Mouse (Mus musculus) liver, embryonic 13.5 days (tissue): ENCODE results near the gene Hdgf. TPM values are rescaled to one million over a fixed set of nuclear protein-coding genes. Genes with fewer than 3 reads are reported as not detected.

Experiments used
- ATAC-seq: fragments of 200-750 bp; cut with Nextera tagmentation; 2 replicates; pipeline ENCODE4 v1.8.0; 2017; ENCODE audit warnings: low read depth, mild to moderate bottlenecking, moderate number of reproducible peaks, moderate library complexity
- DNase-seq: peaks from one replicate; pipeline ENCODE4 v3.0.0; 2022
- H3K27ac ChIP-seq: fragments of 300-500 bp; sonication (generic); 2 replicates; pipeline ENCODE4 v1.5.1; 2015; ENCODE audit warnings: moderate library complexity, mild to moderate bottlenecking, inconsistent platforms
- H3K27me3 ChIP-seq: fragments of 300-500 bp; sonication (generic); 2 replicates; pipeline ENCODE4 v1.6.1; 2015; ENCODE audit warnings: mild to moderate bottlenecking, inconsistent platforms
- H3K36me3 ChIP-seq: fragments of 300-500 bp; sonication (generic); 2 replicates; pipeline ENCODE4 v1.6.1; 2015; ENCODE audit warnings: mild to moderate bottlenecking, inconsistent platforms
- H3K4me1 ChIP-seq: fragments of 300-500 bp; sonication (generic); replicated peaks from 2 replicates; pipeline ENCODE4 v1.6.1; 2015; ENCODE audit warnings: inconsistent platforms
- H3K4me2 ChIP-seq: fragments of 300-500 bp; sonication (generic); 2 replicates; pipeline ENCODE4 v1.6.1; 2015; ENCODE audit warnings: inconsistent platforms, mild to moderate bottlenecking, moderate library complexity
- H3K4me3 ChIP-seq: fragments of 300-500 bp; sonication (generic); replicated peaks from 2 replicates; pipeline ENCODE4 v1.5.1; 2015; ENCODE audit warnings: mild to moderate bottlenecking, inconsistent platforms
- H3K9ac ChIP-seq: fragments of 300-500 bp; sonication (generic); 2 replicates; pipeline ENCODE4 v1.6.1; 2015; ENCODE audit warnings: mild to moderate bottlenecking, inconsistent platforms
- H3K9me3 ChIP-seq: fragments of 300-500 bp; sonication (generic); replicated peaks from 2 replicates; pipeline ENCODE4 v1.6.1; 2016; ENCODE audit warnings: inconsistent platforms
- WGBS: fragments of 180-500 bp; shearing (Covaris S2); methylation state at CpG from one replicate; pipeline ENCODE4 v1.1.7; 2015; ENCODE audit not compliant: insufficient replicate concordance; 5-methylcytosine and 5-hydroxymethylcytosine counted together
- polyA plus RNA-seq: library from polyadenylated mRNA; unstranded; fragments of >200 nt; fragmentation: Nextera tagmentation; extraction: Ambion mirVana; gene quantifications from 2 replicates; pipeline ENCODE4 v1.2.1, GENCODE M21; 2015

Hdgf gene
- polyA plus RNA-seq, 1 experiment from 2014 or later, result 283 TPM

- H3K9ac ChIP-seq, result peak overlapping the region; percentile 87
- ATAC-seq (peak; percentile 61), DNase-seq (no peak)
- peak overlapping the region; percentile 87 for H3K4me2 ChIP-seq
- no peaks in the 10 kb centered on the region for H3K27me3 ChIP-seq
- H3K9me3 ChIP-seq, result no peaks in the 10 kb centered on the region
- H3K4me3 ChIP-seq, result peak overlapping the region; percentile 86
- peaks cover 46% of the 10 kb centered on the region for H3K4me1 ChIP-seq
- peak overlapping the region; percentile 88 for H3K27ac ChIP-seq
- 3% methylated on average over 26 of the region's 26 CpGs for WGBS
- peaks cover 63% of the 10 kb centered on the region for H3K36me3 ChIP-seq
These were observed 23.4 kb downstream of the Hdgf start for GRCm38 (mm10) chr3:87929341-87930077.

DNA sequence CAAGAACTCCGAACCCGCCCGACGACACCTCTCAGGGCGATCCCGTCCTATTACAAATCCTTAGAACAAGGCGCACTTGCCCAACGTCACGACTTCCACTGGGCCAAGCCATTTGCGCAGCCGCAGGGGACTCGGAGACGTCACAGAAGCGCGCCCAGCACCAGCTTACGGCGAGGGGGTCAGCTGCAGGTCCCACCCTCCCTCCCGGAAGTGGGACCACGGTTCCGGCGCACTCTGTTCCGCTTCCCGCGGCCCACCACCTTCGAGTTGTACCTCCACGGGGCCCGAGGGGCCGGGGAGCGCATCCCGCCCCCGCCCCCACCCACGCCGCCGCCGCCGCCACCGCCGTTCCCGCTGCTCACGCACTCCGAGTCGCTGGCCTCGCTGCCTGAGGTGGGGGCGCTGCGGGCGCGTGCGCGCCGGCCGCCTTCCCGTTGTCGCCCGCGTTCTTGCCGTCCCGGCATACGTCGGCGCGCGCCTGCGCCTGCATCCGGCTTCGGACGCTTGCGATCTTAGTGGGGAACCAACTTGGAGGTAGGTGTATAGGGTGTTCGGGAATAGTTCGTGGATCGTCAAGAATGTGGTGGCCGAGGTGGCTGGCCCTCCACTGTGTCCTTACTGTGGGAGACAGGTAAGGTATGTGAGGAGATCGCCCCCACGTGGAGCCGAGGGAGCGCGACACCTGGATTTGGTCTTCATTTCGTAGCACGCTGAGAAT lies 24.1 kb downstream of the Hdgf start, which contains the start of the genes Isg20l2 and Rrnad1:
Gene Isg20l2 (plus strand): TSS at position 237 of the 718 bp plus-strand sequence.
Gene Rrnad1 (minus strand): TSS at position 640 of the 718 bp plus-strand sequence.
- ATAC-seq (peak; percentile 94), DNase-seq (peak; percentile 92)
- WGBS, result under 1% methylated on average over 76 of the region's 78 CpGs
- H3K9ac ChIP-seq, result peak within 1 kb of the TSS; percentile 87
- peaks cover 62% of the 10 kb centered on the region for H3K36me3 ChIP-seq
- H3K27ac ChIP-seq, result peak within 1 kb of the TSS; percentile 88
- peak within 1 kb of the TSS; percentile 87 for H3K4me2 ChIP-seq
- H3K4me1 ChIP-seq, result peaks cover 52% of the 10 kb centered on the region
- H3K4me3 ChIP-seq, result peak within 1 kb of the TSS; percentile 86
- no peaks in the 10 kb centered on the region for H3K27me3 ChIP-seq
- H3K9me3 ChIP-seq, result no peaks in the 10 kb centered on the region

DNA sequence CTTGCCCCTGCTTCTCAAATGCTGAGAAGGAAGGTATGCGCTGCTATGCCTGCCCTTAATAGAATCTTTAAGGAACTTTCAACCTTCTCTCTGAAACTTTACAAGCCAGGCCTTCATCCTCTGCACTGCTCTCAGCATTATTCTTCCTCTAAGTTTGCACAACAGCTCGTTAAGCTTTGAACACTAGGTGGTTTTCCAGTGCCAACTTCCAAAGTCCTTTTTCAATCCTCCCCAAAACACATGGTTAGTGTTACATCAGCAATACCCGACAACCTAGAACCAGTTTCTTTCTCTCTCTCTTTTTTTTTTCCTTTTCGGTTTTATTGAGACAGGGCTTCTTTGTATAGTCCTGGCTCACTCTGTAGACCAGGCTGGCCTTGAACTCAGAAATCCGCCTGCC lies 27.9 kb downstream of the Hdgf start:
- H3K27me3 ChIP-seq, result no peaks in the 10 kb centered on the region
- no peak overlapping the region for H3K9ac ChIP-seq
- WGBS, result 74% methylated on average over 5 of the region's 5 CpGs
- ATAC-seq (no peak), DNase-seq (no peak)
- H3K27ac ChIP-seq, result no peak overlapping the region
- H3K4me2 ChIP-seq, result no peak overlapping the region
- no peaks in the 10 kb centered on the region for H3K9me3 ChIP-seq
- peaks cover 76% of the 10 kb centered on the region for H3K36me3 ChIP-seq
- peaks cover 55% of the 10 kb centered on the region for H3K4me1 ChIP-seq
- H3K4me3 ChIP-seq, result no peak overlapping the region

DNA sequence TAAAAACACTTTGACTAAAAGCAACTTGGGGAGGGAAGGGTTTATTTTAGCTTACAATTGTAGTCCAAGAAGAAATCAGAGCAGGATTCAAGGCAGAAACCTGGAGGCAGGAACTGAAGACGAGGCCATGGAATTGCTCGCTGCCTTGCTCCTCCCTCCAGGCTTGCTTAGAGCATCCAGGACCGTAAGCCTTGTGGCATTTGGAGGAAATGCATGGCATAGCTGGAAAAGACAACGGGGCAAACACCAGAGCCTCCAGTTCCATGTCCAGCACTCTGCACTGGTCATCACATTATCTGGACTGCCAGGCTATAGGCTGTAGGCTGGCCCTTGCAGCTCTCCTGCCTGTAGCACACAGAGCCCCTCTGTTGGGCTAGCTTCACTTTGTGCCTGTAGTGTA lies 28.4 kb downstream of the Hdgf start:
- Histone ChIP-seq H3K4me1 (peaks cover 51% of the 10 kb centered on the region), H3K9ac (no peak overlapping the region), H3K4me3 (no peak overlapping the region), H3K4me2 (no peak overlapping the region), H3K9me3 (no peaks in the 10 kb centered on the region), H3K36me3 (peaks cover 80% of the 10 kb centered on the region), H3K27ac (no peak overlapping the region), H3K27me3 (no peaks in the 10 kb centered on the region)
- DNase-seq (no peak), ATAC-seq (no peak)
- WGBS, result 71% methylated on average over 4 of the region's 4 CpGs

- Histone ChIP-seq H3K27me3 (no peaks in the 10 kb centered on the region), H3K9ac (no peak overlapping the region), H3K27ac (no peak overlapping the region), H3K4me1 (peaks cover 51% of the 10 kb centered on the region), H3K4me2 (no peak overlapping the region), H3K9me3 (no peaks in the 10 kb centered on the region), H3K4me3 (no peak overlapping the region), H3K36me3 (peaks cover 87% of the 10 kb centered on the region)
- DNase-seq (no peak), ATAC-seq (no peak)
- 74% methylated on average over 4 of the region's 4 CpGs for WGBS
These were observed 29.1 kb downstream of the Hdgf start for GRCm38 (mm10) chr3:87935201-87935600.

GRCm38 (mm10) chr3:87935776-87936175 lies 29.7 kb downstream of the Hdgf start:
- Histone ChIP-seq H3K9ac (no peak overlapping the region), H3K36me3 (peaks cover 92% of the 10 kb centered on the region), H3K27ac (no peak overlapping the region), H3K4me1 (peaks cover 49% of the 10 kb centered on the region), H3K4me3 (no peak overlapping the region), H3K4me2 (no peak overlapping the region), H3K9me3 (no peaks in the 10 kb centered on the region), H3K27me3 (no peaks in the 10 kb centered on the region)
- ATAC-seq, result no peak
- peak; percentile 40 for DNase-seq
- 93% methylated on average over 2 of the region's 2 CpGs for WGBS

GRCm38 (mm10) chr3:87940611-87941010 lies 34.5 kb downstream of the Hdgf start:
- H3K4me2 ChIP-seq, result no peak overlapping the region
- no peak overlapping the region for H3K4me3 ChIP-seq
- H3K4me1 ChIP-seq, result peaks cover 9% of the 10 kb centered on the region
- ATAC-seq (no peak), DNase-seq (no peak)
- H3K27ac ChIP-seq, result no peak overlapping the region
- no peaks in the 10 kb centered on the region for H3K9me3 ChIP-seq
- WGBS, result 78% methylated on average over 5 of the region's 5 CpGs
- H3K27me3 ChIP-seq, result peaks cover 15% of the 10 kb centered on the region
- H3K36me3 ChIP-seq, result peaks cover 71% of the 10 kb centered on the region
- H3K9ac ChIP-seq, result no peak overlapping the region

- H3K9ac ChIP-seq, result no peak overlapping the region
- no peak overlapping the region for H3K4me3 ChIP-seq
- DNase-seq, result no peak
- peaks cover 6% of the 10 kb centered on the region for H3K4me1 ChIP-seq
- no peak for ATAC-seq
- H3K36me3 ChIP-seq, result peaks cover 53% of the 10 kb centered on the region
- H3K4me2 ChIP-seq, result no peak overlapping the region
- WGBS, result 84% methylated on average over 2 of the region's 2 CpGs
- peaks cover 34% of the 10 kb centered on the region for H3K27me3 ChIP-seq
- no peak overlapping the region for H3K27ac ChIP-seq
- H3K9me3 ChIP-seq, result no peaks in the 10 kb centered on the region
These were observed 36.4 kb downstream of the Hdgf start for GRCm38 (mm10) chr3:87942471-87942870.

DNA sequence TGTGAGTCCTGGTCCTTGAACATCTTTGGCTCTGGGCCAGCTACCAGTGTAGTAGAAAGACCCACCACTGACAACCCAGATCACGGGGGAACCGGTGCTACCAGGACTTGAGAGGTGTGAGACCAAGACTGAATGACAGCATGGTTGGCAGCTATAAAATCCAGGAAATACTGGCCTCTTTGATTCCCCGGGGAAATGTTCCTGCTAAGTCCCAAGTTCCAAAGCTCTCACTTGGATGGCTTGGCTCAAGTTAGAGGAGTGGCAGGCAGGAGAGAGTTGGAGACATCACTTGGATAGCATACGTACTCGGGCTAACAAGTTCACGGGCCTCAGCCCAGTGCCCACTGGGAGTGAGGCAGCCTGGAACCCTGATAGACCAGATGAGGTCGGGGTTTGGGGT lies 37.5 kb downstream of the Hdgf start:
- WGBS, result 75% methylated on average over 7 of the region's 7 CpGs
- Histone ChIP-seq H3K27ac (no peak overlapping the region), H3K9ac (no peak overlapping the region), H3K4me1 (peaks cover 17% of the 10 kb centered on the region), H3K36me3 (peaks cover 42% of the 10 kb centered on the region), H3K27me3 (peaks cover 45% of the 10 kb centered on the region), H3K4me2 (no peak overlapping the region), H3K4me3 (no peak overlapping the region), H3K9me3 (no peaks in the 10 kb centered on the region)
- no peak for DNase-seq
- no peak for ATAC-seq

- H3K27ac ChIP-seq, result no peak overlapping the region
- no peaks in the 10 kb centered on the region for H3K9me3 ChIP-seq
- H3K4me1 ChIP-seq, result peaks cover 28% of the 10 kb centered on the region
- DNase-seq (no peak), ATAC-seq (no peak)
- H3K36me3 ChIP-seq, result peaks cover 28% of the 10 kb centered on the region
- no peak overlapping the region for H3K4me3 ChIP-seq
- 47% methylated on average over 4 of the region's 4 CpGs for whole genome bisulfite sequencing
- no peak overlapping the region for H3K4me2 ChIP-seq
- no peak overlapping the region for H3K9ac ChIP-seq
- peaks cover 59% of the 10 kb centered on the region for H3K27me3 ChIP-seq
These were observed 38.9 kb downstream of the Hdgf start for GRCm38 (mm10) chr3:87944838-87945600.
